Mouse (Mus musculus) ES-E14 (cell line): ENCODE measurements around the gene Mlxip. TPM values are rescaled to one million over a fixed set of nuclear protein-coding genes. Genes with fewer than 3 reads are reported as not detected.

Experiments used
- DNase-seq: peaks from one replicate; pipeline ENCODE4 v3.0.0-alpha.2; 2013; ENCODE audit warnings: low read depth, low spot score
- H3K27ac ChIP-seq: 2 replicates; pipeline ENCODE4 v1.5.1; 2012; ENCODE audit warnings: low read depth, mild to moderate bottlenecking, low read length, moderate library complexity, mixed read lengths; ENCODE audit not compliant: poor library complexity, insufficient read depth, severe bottlenecking
- H3K36me3 ChIP-seq: 2 replicates; pipeline ENCODE4 v1.6.1; 2012; ENCODE audit warnings: mild to moderate bottlenecking, low read length, moderate library complexity, mixed read lengths; ENCODE audit not compliant: control insufficient read depth, poor library complexity, insufficient read depth, severe bottlenecking
- H3K4me1 ChIP-seq, 2 experiments: fragments of 150-350 bp in 1 of 2; sonication (generic) in 1 of 2; 2 replicates each; pipeline ENCODE4 v1.6.1; 2012; ENCODE audit warnings: low read length in 2 of 2, mild to moderate bottlenecking in 1 of 2, mixed read lengths in 1 of 2; ENCODE audit not compliant: control insufficient read depth in 2 of 2, insufficient read depth in 2 of 2, poor library complexity in 1 of 2
- H3K4me3 ChIP-seq, 2 experiments: fragments of 150-350 bp in 1 of 2; sonication (generic) in 1 of 2; 2 replicates each; pipeline ENCODE4 v1.5.1; 2012; ENCODE audit warnings: low read length in 2 of 2, low read depth in 1 of 2, mild to moderate bottlenecking in 1 of 2, mixed read lengths in 1 of 2; ENCODE audit not compliant: insufficient read depth in 1 of 2, poor library complexity in 1 of 2, severe bottlenecking in 1 of 2
- H3K9ac ChIP-seq: 2 replicates; pipeline ENCODE4 v1.6.1; 2012; ENCODE audit warnings: low read depth, mild to moderate bottlenecking, low read length, mixed read lengths; ENCODE audit not compliant: poor library complexity, insufficient read depth, severe bottlenecking
- H3K9me3 ChIP-seq: fragments of 150-350 bp; sonication (generic); 2 replicates; pipeline ENCODE4 v1.6.1; 2012; ENCODE audit warnings: low read depth, mild to moderate bottlenecking, low read length; ENCODE audit not compliant: control insufficient read depth, insufficient read depth
- CHD2 ChIP-seq: IDR thresholded peaks from 2 replicates; pipeline ENCODE4 v1.6.1; 2014; ENCODE audit warnings: mild to moderate bottlenecking, low read depth, low read length, inconsistent platforms
- HCFC1 ChIP-seq: IDR thresholded peaks from 2 replicates; pipeline ENCODE4 v1.6.1; 2012; ENCODE audit warnings: low read length, inconsistent platforms, borderline replicate concordance; ENCODE audit not compliant: insufficient read depth
- MAFK ChIP-seq: IDR thresholded peaks from 2 replicates; pipeline ENCODE4 v1.6.1; 2014; ENCODE audit warnings: mild to moderate bottlenecking, low read depth, low read length, inconsistent platforms; ENCODE audit not compliant: insufficient read depth
- ZC3H11A ChIP-seq: IDR thresholded peaks from 2 replicates; pipeline ENCODE4 v1.6.1; 2012; ENCODE audit warnings: low read depth, mild to moderate bottlenecking, inconsistent platforms, low read length, borderline replicate concordance
- ZNF384 ChIP-seq: IDR thresholded peaks from 2 replicates; pipeline ENCODE4 v1.6.1; 2012; ENCODE audit warnings: low read depth, low read length, inconsistent platforms
- in situ Hi-C, 2 experiments: fragments of 600-800 bp; cut with MboI; formaldehyde crosslinking; loops; one replicate each; pipeline ENCODE4 v1.15.1; 2025; ENCODE audit warnings: low sequenced_read_pairs in 2 of 2, inconsistent platforms in 1 of 2; ENCODE audit not compliant: unreplicated experiment in 2 of 2
- total RNA-seq: library from RNA; depleted of rRNA; stranded (reverse); fragments of 300-350 nt; gene quantifications from 2 replicates; pipeline ENCODE4 v1.2.3, GENCODE M21; 2012

Gene Mlxip
- total RNA-seq, 1 experiment = 8.2 TPM

GRCm38 (mm10) chr5:123396901-123397464 lies 2.4 kb downstream of the Mlxip start:
- DNase-seq = no peak
- H3K27ac ChIP-seq = no peak overlapping the region
- H3K36me3 ChIP-seq = no peaks in the 10 kb centered on the region
- H3K9me3 ChIP-seq = no peaks in the 10 kb centered on the region
- H3K4me3 ChIP-seq = no peak overlapping the region
- in situ Hi-C loops = no loop called here
- TF ChIP-seq HCFC1 = no peak
- no peak for TF ChIP-seq ZNF384
- TF ChIP-seq ZC3H11A = no peak
- TF ChIP-seq CHD2 = no peak
- no peak for TF ChIP-seq MAFK
- peaks cover 0 to 9% of the 10 kb centered on the region in 2 experiments; a peak in 1 of 4 replicates for H3K4me1 ChIP-seq
- no peak overlapping the region for H3K9ac ChIP-seq

- in situ Hi-C loops = no loop called here
- H3K27ac ChIP-seq = no peak overlapping the region
- DNase-seq = no peak
- no peaks in the 10 kb centered on the region for H3K9me3 ChIP-seq
- no peak overlapping the region; the same call in 1 of the 2 replicates for H3K9ac ChIP-seq
- H3K4me1 ChIP-seq = peaks cover 0 to 9% of the 10 kb centered on the region in 2 experiments; a peak in 1 of 4 replicates
- H3K4me3 ChIP-seq = no peak overlapping the region
- TF ChIP-seq HCFC1 (no peak), ZC3H11A (no peak)
- H3K36me3 ChIP-seq = no peaks in the 10 kb centered on the region
Observed at GRCm38 (mm10) chr5:123397786-123398185, 3.2 kb downstream of the Mlxip start.

DNA sequence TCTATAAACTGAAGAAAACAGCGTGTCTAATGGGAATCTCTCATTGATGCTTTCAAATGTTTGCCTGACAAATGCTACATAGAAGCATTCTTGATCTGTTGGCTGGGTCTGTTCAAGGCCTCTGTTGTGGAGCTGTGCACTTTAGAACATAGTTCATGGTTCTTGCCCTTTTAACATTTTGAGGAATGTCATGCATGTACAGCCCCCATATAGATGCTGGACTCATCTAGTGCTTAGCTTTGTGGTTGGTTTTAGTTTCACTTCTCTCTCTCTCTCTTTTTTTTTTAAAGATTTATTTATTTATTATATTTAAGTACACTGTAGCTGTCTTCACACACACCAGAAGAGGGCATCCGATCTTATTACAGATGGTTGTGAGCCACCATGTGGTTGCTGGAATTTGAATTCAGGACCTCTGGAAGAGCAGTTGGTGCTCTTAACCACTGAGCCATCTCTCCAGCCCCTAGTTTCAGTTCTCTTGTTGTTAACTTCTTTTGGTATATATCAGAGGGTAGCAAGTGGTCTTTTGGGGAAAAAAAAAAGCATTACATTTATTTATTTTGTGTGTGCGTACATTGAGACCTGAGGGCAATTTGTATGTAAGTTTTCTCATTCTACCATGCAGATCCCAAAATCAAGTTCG lies 4.4 kb downstream of the Mlxip start:
- Histone ChIP-seq H3K4me3 (no peak overlapping the region), H3K9me3 (no peaks in the 10 kb centered on the region), H3K36me3 (no peaks in the 10 kb centered on the region), H3K27ac (no peak overlapping the region), H3K9ac (no peak overlapping the region), H3K4me1 (peaks cover 0 to 6% of the 10 kb centered on the region in 2 experiments; a peak in 1 of 4 replicates)
- in situ Hi-C loops = no loop called here
- no peak for DNase-seq
- no peak for TF ChIP-seq HCFC1
- TF ChIP-seq ZC3H11A = no peak
- TF ChIP-seq CHD2 = no peak
- TF ChIP-seq ZNF384 = no peak
- TF ChIP-seq MAFK = no peak

DNA sequence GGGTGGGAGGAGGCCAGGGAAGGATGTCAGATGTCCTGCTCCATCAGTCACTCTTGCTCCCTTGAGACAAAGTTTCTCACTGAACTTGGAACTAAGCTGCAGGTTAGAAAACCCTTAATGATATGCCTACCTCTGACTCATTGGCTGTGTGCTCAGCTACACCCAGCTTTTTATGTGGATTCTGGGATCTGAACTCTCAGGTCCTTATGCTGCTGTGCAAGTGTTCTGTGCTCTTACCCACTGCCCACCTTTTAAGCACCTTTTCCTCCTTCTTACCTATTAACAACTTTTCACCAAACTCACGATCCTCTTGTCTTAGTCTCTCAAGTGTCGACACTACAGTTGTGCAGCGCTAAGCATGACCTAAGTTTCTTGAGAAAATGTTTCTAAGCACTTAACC lies 9.9 kb downstream of the Mlxip start:
- H3K36me3 ChIP-seq = no peaks in the 10 kb centered on the region
- no peak for TF ChIP-seq ZC3H11A
- TF ChIP-seq CHD2 = no peak
- TF ChIP-seq HCFC1 = no peak
- no peak for TF ChIP-seq ZNF384
- no peak for TF ChIP-seq MAFK
- H3K9me3 ChIP-seq = no peaks in the 10 kb centered on the region
- no peaks in the 10 kb centered on the region; a peak in 1 of 4 replicates for H3K4me1 ChIP-seq
- no peak overlapping the region for H3K27ac ChIP-seq
- H3K4me3 ChIP-seq = no peak overlapping the region
- no peak for DNase-seq
- in situ Hi-C loops = no loop called here
- no peak overlapping the region for H3K9ac ChIP-seq

DNA sequence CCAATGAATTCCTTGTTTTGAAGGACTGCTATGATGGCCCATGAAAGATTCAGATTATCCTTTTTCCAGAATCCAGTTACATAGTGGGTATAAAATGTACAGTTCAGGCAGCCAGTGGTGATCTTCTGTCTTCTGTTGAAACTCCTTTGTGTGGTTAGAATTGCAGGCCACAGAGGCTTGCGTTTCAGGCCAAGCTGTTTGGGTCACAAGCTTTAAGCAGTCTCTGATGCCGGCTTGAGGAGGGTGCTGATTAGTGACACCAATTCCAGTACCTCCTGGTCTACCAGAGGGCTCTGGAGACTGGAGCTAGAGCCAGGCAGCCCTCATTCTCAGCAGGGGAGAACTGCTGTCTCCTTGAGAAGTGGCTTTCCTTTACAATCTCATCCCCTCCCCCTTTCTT lies 12.4 kb downstream of the Mlxip start:
- no peaks in the 10 kb centered on the region for H3K36me3 ChIP-seq
- H3K4me1 ChIP-seq = no peaks in the 10 kb centered on the region; a peak in 1 of 4 replicates
- H3K9me3 ChIP-seq = no peaks in the 10 kb centered on the region
- in situ Hi-C loops = no loop called here
- TF ChIP-seq HCFC1 (no peak), ZNF384 (no peak), MAFK (no peak), ZC3H11A (no peak), CHD2 (no peak)
- H3K4me3 ChIP-seq = no peak overlapping the region
- H3K9ac ChIP-seq = no peak overlapping the region
- H3K27ac ChIP-seq = no peak overlapping the region
- DNase-seq = no peak
